Mouse (Mus musculus) thymus, adult 2 months (tissue): ENCODE results near the gene Olfr1160. TPM values are rescaled to one million over a fixed set of nuclear protein-coding genes. Genes with fewer than 3 reads are reported as not detected.

Source experiments
- DNase-seq: peaks from one replicate; pipeline ENCODE4 v3.0.0; 2021
- H3K27ac ChIP-seq: fragments of 200-500 bp; 2 replicates; pipeline ENCODE4 v1.5.1; 2012; ENCODE audit warnings: low read length, control low read depth; ENCODE audit not compliant: control insufficient read depth, insufficient read depth
- H3K27me3 ChIP-seq: fragments of 200-500 bp; 2 replicates; pipeline ENCODE4 v1.6.1; 2012; ENCODE audit warnings: mild to moderate bottlenecking, low read length, moderate library complexity, mixed read lengths; ENCODE audit not compliant: control insufficient read depth, insufficient read depth
- H3K36me3 ChIP-seq: fragments of 200-500 bp; 2 replicates; pipeline ENCODE4 v1.6.1; 2012; ENCODE audit warnings: mild to moderate bottlenecking, low read length, moderate library complexity; ENCODE audit not compliant: control insufficient read depth, insufficient read depth
- H3K4me1 ChIP-seq: fragments of 200-500 bp; replicated peaks from 2 replicates; pipeline ENCODE4 v1.6.1; 2012; ENCODE audit warnings: low read length; ENCODE audit not compliant: control insufficient read depth, insufficient read depth
- H3K4me3 ChIP-seq: fragments of 200-500 bp; 2 replicates; pipeline ENCODE4 v1.5.1; 2012; ENCODE audit warnings: mild to moderate bottlenecking, low read length, control low read depth, moderate library complexity; ENCODE audit not compliant: control insufficient read depth, insufficient read depth
- CTCF ChIP-seq: fragments of 200-500 bp; IDR thresholded peaks from 2 replicates; pipeline ENCODE4 v1.5.1; 2012; ENCODE audit warnings: mild to moderate bottlenecking, control low read depth, low read length, moderate library complexity, borderline replicate concordance; ENCODE audit not compliant: control insufficient read depth, poor library complexity, insufficient read depth; ENCODE audit errors: extremely low read depth
- POLR2A ChIP-seq: fragments of 200-500 bp; IDR thresholded peaks from 2 replicates; pipeline ENCODE4 v1.6.1; 2012; ENCODE audit warnings: mild to moderate bottlenecking, low read length, control low read depth, moderate library complexity; ENCODE audit not compliant: control insufficient read depth, poor library complexity, insufficient read depth; ENCODE audit errors: extremely low read depth
- polyA plus RNA-seq: library from polyadenylated mRNA; depleted of rRNA; stranded (reverse); fragments of >200 nt; gene quantifications from 2 replicates; pipeline ENCODE4 v1.2.3, GENCODE M21; 2012; rRNA removed

The Olfr1160 gene
- polyA plus RNA-seq, 1 experiment: not detected

GRCm38 (mm10) chr2:87953000-87953399 lies 55.1 kb downstream of the Olfr1160 start, which contains the start of gene Olfr1156:
Olfr1156 (minus strand) TSS chr2:87953100.
- H3K36me3 ChIP-seq: no peaks in the 10 kb centered on the region
- no peaks in the 10 kb centered on the region for H3K4me1 ChIP-seq
- no peak for DNase-seq
- no peak for TF ChIP-seq CTCF
- no peak for TF ChIP-seq POLR2A
- H3K4me3 ChIP-seq: no peak within 1 kb of the TSS
- no peaks in the 10 kb centered on the region for H3K27me3 ChIP-seq
- H3K27ac ChIP-seq: no peak within 1 kb of the TSS

Other genes starting within 250 kb of the Olfr1160 start
- gene Olfr152, start 228.8 kb downstream of the Olfr1160 start, polyA plus RNA-seq: not detected in 2 replicates
- not detected in 2 replicates for gene Olfr1143, start 207.7 kb downstream of the Olfr1160 start, polyA plus RNA-seq
- gene Olfr1145, start 198.4 kb downstream of the Olfr1160 start, polyA plus RNA-seq: not detected in 2 replicates
- not detected in 2 replicates for gene Olfr1148, start 177.7 kb downstream of the Olfr1160 start, polyA plus RNA-seq
- not detected in 2 replicates for gene Olfr1150-ps1, start 164.3 kb downstream of the Olfr1160 start, polyA plus RNA-seq
- not detected in 2 replicates for gene Olfr1151, start 152.4 kb downstream of the Olfr1160 start, polyA plus RNA-seq
- not detected in 2 replicates for gene Olfr1152, start 141.8 kb downstream of the Olfr1160 start, polyA plus RNA-seq
- not detected in 2 replicates for gene Olfr1153, start 113.3 kb downstream of the Olfr1160 start, polyA plus RNA-seq
- not detected in 2 replicates for gene Olfr1154, start 103.1 kb downstream of the Olfr1160 start, polyA plus RNA-seq
- not detected in 2 replicates for gene Olfr1155, start 63.1 kb downstream of the Olfr1160 start, polyA plus RNA-seq
- not detected in 2 replicates for gene Olfr1156, start 55.2 kb downstream of the Olfr1160 start, polyA plus RNA-seq
- gene Olfr1157, start 40.0 kb downstream of the Olfr1160 start, polyA plus RNA-seq: not detected in 2 replicates
- not detected in 2 replicates for gene Olfr74, start 33.6 kb downstream of the Olfr1160 start, polyA plus RNA-seq
- not detected in 2 replicates for gene Olfr1158, start 18.2 kb downstream of the Olfr1160 start, polyA plus RNA-seq
- gene Olfr1161, start 14.5 kb upstream of the Olfr1160 start, polyA plus RNA-seq: not detected in 2 replicates
- gene Olfr73, start 29.4 kb upstream of the Olfr1160 start, polyA plus RNA-seq: not detected in 2 replicates
- not detected in 2 replicates for gene Olfr1162, start 42.9 kb upstream of the Olfr1160 start, polyA plus RNA-seq
- not detected in 2 replicates for gene Olfr1163, start 63.6 kb upstream of the Olfr1160 start, polyA plus RNA-seq
- not detected in 2 replicates for gene Olfr1164, start 85.7 kb upstream of the Olfr1160 start, polyA plus RNA-seq
- gene Olfr1166, start 120.0 kb upstream of the Olfr1160 start, polyA plus RNA-seq: not detected in 2 replicates
- not detected in 2 replicates for gene Olfr1167, start 146.9 kb upstream of the Olfr1160 start, polyA plus RNA-seq
- gene Olfr1168, start 173.6 kb upstream of the Olfr1160 start, polyA plus RNA-seq: not detected in 2 replicates
- gene Olfr1170, start 220.1 kb upstream of the Olfr1160 start, polyA plus RNA-seq: not detected in 2 replicates